Mouse (Mus musculus) neural tube, embryonic 15.5 days (tissue): ENCODE data around the gene Stx6. TPM values are rescaled to one million over a fixed set of nuclear protein-coding genes. Genes with fewer than 3 reads are reported as not detected.
"Not testable (repeated sequence)": the region's sequence is repeated elsewhere in the genome, so short reads cannot be mapped to it uniquely, and the experiment has no call there.

Experiments used
- ATAC-seq: fragments of 200-750 bp; cut with Nextera tagmentation; 2 replicates; pipeline ENCODE4 v1.8.0; 2017; ENCODE audit warnings: mild to moderate bottlenecking, moderate TSS enrichment, moderate library complexity; ENCODE audit not compliant: low FRiP score
- H3K27ac ChIP-seq: fragments of 300-500 bp; sonication (generic); replicated peaks from 2 replicates; pipeline ENCODE4 v1.5.1; 2015; ENCODE audit warnings: mild to moderate bottlenecking, inconsistent platforms
- H3K27me3 ChIP-seq: fragments of 300-500 bp; sonication (generic); replicated peaks from 2 replicates; pipeline ENCODE4 v1.6.1; 2015; ENCODE audit warnings: inconsistent platforms
- H3K36me3 ChIP-seq: fragments of 300-500 bp; sonication (generic); 2 replicates; pipeline ENCODE4 v1.6.1; 2015; ENCODE audit warnings: inconsistent platforms
- H3K4me1 ChIP-seq: fragments of 300-500 bp; sonication (generic); 2 replicates; pipeline ENCODE4 v1.6.1; 2015; ENCODE audit warnings: inconsistent platforms
- H3K4me2 ChIP-seq: fragments of 300-500 bp; sonication (generic); 2 replicates; pipeline ENCODE4 v1.6.1; 2015; ENCODE audit warnings: inconsistent platforms, mild to moderate bottlenecking, moderate library complexity
- H3K4me3 ChIP-seq: fragments of 300-500 bp; sonication (generic); replicated peaks from 2 replicates; pipeline ENCODE4 v1.5.1; 2015; ENCODE audit warnings: mild to moderate bottlenecking, inconsistent platforms
- H3K9ac ChIP-seq: fragments of 300-500 bp; sonication (generic); replicated peaks from 2 replicates; pipeline ENCODE4 v1.6.1; 2015; ENCODE audit warnings: mild to moderate bottlenecking, inconsistent platforms
- H3K9me3 ChIP-seq: fragments of 300-500 bp; sonication (generic); replicated peaks from 2 replicates; pipeline ENCODE4 v1.6.1; 2016; ENCODE audit warnings: inconsistent platforms
- WGBS: fragments of 180-500 bp; shearing (Covaris S2); methylation state at CpG from one replicate; pipeline ENCODE4 v1.1.7; 2015; ENCODE audit warnings: mixed read lengths; 5-methylcytosine and 5-hydroxymethylcytosine counted together
- polyA plus RNA-seq: library from polyadenylated mRNA; unstranded; fragments of >200 nt; fragmentation: Nextera tagmentation; extraction: Ambion mirVana; gene quantifications from 2 replicates; pipeline ENCODE4 v1.2.1, GENCODE M21; 2015

Stx6 gene
- polyA plus RNA-seq, 1 experiment from 2014 or later = 102 TPM

- Histone ChIP-seq H3K4me3 (no peak overlapping the region), H3K9ac (no peak overlapping the region), H3K4me2 (no peak overlapping the region), H3K27me3 (no peaks in the 10 kb centered on the region), H3K36me3 (peaks cover 23% of the 10 kb centered on the region), H3K27ac (no peak overlapping the region), H3K9me3 (no peaks in the 10 kb centered on the region), H3K4me1 (peaks cover 7% of the 10 kb centered on the region; the same call in 1 of the 2 replicates)
- 84% methylated on average over 3 of the region's 3 CpGs for whole genome bisulfite sequencing
- no peak for ATAC-seq
Observed at GRCm38 (mm10) chr1:155172895-155173643, 14.6 kb downstream of the Stx6 start.

- H3K9ac ChIP-seq, ATAC-seq, H3K4me1 ChIP-seq, H3K27ac ChIP-seq, H3K4me3 ChIP-seq, H3K4me2 ChIP-seq, H3K9me3 ChIP-seq, H3K27me3 ChIP-seq: not testable (repeated sequence)
- peaks cover 26% of the 10 kb centered on the region for H3K36me3 ChIP-seq
- WGBS = 86% methylated on average over 1 of the region's 1 CpGs
Observed at GRCm38 (mm10) chr1:155173644-155174016, 15.1 kb downstream of the Stx6 start.

- Histone ChIP-seq H3K4me1 (peaks cover 3% of the 10 kb centered on the region; the same call in 1 of the 2 replicates), H3K36me3 (peaks cover 32% of the 10 kb centered on the region), H3K4me3 (no peak overlapping the region), H3K27ac (no peak overlapping the region), H3K27me3 (no peaks in the 10 kb centered on the region), H3K4me2 (no peak overlapping the region), H3K9ac (no peak overlapping the region), H3K9me3 (no peaks in the 10 kb centered on the region)
- 82% methylated on average over 1 of the region's 1 CpGs for WGBS
- no peak for ATAC-seq
Observed at GRCm38 (mm10) chr1:155174424-155174823, 15.9 kb downstream of the Stx6 start.

GRCm38 (mm10) chr1:155178192-155178924, 19.8 kb downstream of the Stx6 start:
- ATAC-seq = no peak
- 80% methylated on average over 2 of the region's 2 CpGs for WGBS
- no peaks in the 10 kb centered on the region for H3K27me3 ChIP-seq

GRCm38 (mm10) chr1:155184191-155184590, 25.7 kb downstream of the Stx6 start:
- no peaks in the 10 kb centered on the region for H3K27me3 ChIP-seq
- H3K36me3 ChIP-seq = peaks cover 27% of the 10 kb centered on the region
- no peak overlapping the region for H3K4me3 ChIP-seq
- WGBS = 86% methylated on average over 3 of the region's 3 CpGs
- H3K27ac ChIP-seq = no peak overlapping the region
- H3K9me3 ChIP-seq = no peaks in the 10 kb centered on the region
- no peak overlapping the region for H3K4me2 ChIP-seq
- no peaks in the 10 kb centered on the region for H3K4me1 ChIP-seq
- no peak for ATAC-seq
- H3K9ac ChIP-seq = no peak overlapping the region

More at GRCm38 (mm10) chr1:155178192-155178924, 19.8 kb downstream of the Stx6 start:
- Histone ChIP-seq H3K36me3 (peaks cover 43% of the 10 kb centered on the region), H3K4me2 (no peak overlapping the region), H3K9ac (no peak overlapping the region), H3K4me3 (no peak overlapping the region), H3K9me3 (no peaks in the 10 kb centered on the region), H3K27ac (no peak overlapping the region), H3K4me1 (no peaks in the 10 kb centered on the region)

GRCm38 (mm10) chr1:155188656-155189055, 30.1 kb downstream of the Stx6 start:
- Histone ChIP-seq H3K27me3 (no peaks in the 10 kb centered on the region), H3K36me3 (peaks cover 34% of the 10 kb centered on the region), H3K4me2 (no peak overlapping the region), H3K27ac (no peak overlapping the region), H3K9ac (no peak overlapping the region), H3K4me3 (no peak overlapping the region), H3K9me3 (no peaks in the 10 kb centered on the region), H3K4me1 (peaks cover 18% of the 10 kb centered on the region; the same call in 1 of the 2 replicates)
- 97% methylated on average over 4 of the region's 4 CpGs for WGBS
- no peak for ATAC-seq

GRCm38 (mm10) chr1:155191219-155191618, 32.7 kb downstream of the Stx6 start:
- Histone ChIP-seq H3K27ac (0 out of 2 replicates have a peak overlapping the region, but pooled peaks have one; percentile 6), H3K36me3 (peaks cover 41% of the 10 kb centered on the region), H3K27me3 (no peaks in the 10 kb centered on the region), H3K9ac (no peak overlapping the region), H3K4me3 (no peak overlapping the region), H3K4me2 (no peak overlapping the region), H3K4me1 (peaks cover 25% of the 10 kb centered on the region; the same call in 1 of the 2 replicates), H3K9me3 (no peaks in the 10 kb centered on the region)
- no peak for ATAC-seq
- WGBS = 76% methylated on average over 8 of the region's 8 CpGs

GRCm38 (mm10) chr1:155191671-155192070, 33.2 kb downstream of the Stx6 start:
- H3K4me1 ChIP-seq = peaks cover 25% of the 10 kb centered on the region; the same call in 1 of the 2 replicates
- H3K4me2 ChIP-seq = no peak overlapping the region
- H3K9ac ChIP-seq = no peak overlapping the region
- WGBS = 57% methylated on average over 2 of the region's 2 CpGs
- no peaks in the 10 kb centered on the region for H3K27me3 ChIP-seq
- H3K36me3 ChIP-seq = peaks cover 41% of the 10 kb centered on the region
- H3K9me3 ChIP-seq = no peaks in the 10 kb centered on the region
- ATAC-seq = no peak
- H3K4me3 ChIP-seq = no peak overlapping the region
- 0 out of 2 replicates have a peak overlapping the region, but pooled peaks have one; percentile 6 for H3K27ac ChIP-seq

- Histone ChIP-seq H3K4me1 (peaks cover 25% of the 10 kb centered on the region; the same call in 1 of the 2 replicates), H3K4me3 (no peak overlapping the region), H3K4me2 (no peak overlapping the region), H3K27ac (peak overlapping the region; percentile 46), H3K9me3 (no peaks in the 10 kb centered on the region), H3K36me3 (peaks cover 44% of the 10 kb centered on the region), H3K9ac (no peak overlapping the region), H3K27me3 (no peaks in the 10 kb centered on the region)
- WGBS = 53% methylated on average over 15 of the region's 15 CpGs
- ATAC-seq = 0 out of 2 replicates have a peak, but pooled peaks have one; percentile 21
Observed at GRCm38 (mm10) chr1:155192805-155193368, 34.4 kb downstream of the Stx6 start.

- Histone ChIP-seq H3K4me1 (peaks cover 26% of the 10 kb centered on the region; the same call in 1 of the 2 replicates), H3K4me3 (no peak overlapping the region), H3K4me2 (no peak overlapping the region), H3K9ac (no peak overlapping the region), H3K27me3 (no peaks in the 10 kb centered on the region), H3K9me3 (no peaks in the 10 kb centered on the region), H3K36me3 (peaks cover 31% of the 10 kb centered on the region), H3K27ac (no peak overlapping the region)
- WGBS = 79% methylated on average over 4 of the region's 4 CpGs
- no peak for ATAC-seq
Observed at GRCm38 (mm10) chr1:155196691-155197090, 38.2 kb downstream of the Stx6 start.

- no peak for ATAC-seq
- Histone ChIP-seq H3K4me2 (no peak overlapping the region), H3K9me3 (no peaks in the 10 kb centered on the region), H3K27me3 (no peaks in the 10 kb centered on the region), H3K4me3 (no peak overlapping the region), H3K36me3 (peaks cover 28% of the 10 kb centered on the region), H3K27ac (no peak overlapping the region), H3K4me1 (peaks cover 35% of the 10 kb centered on the region), H3K9ac (no peak overlapping the region)
- WGBS = 73% methylated on average over 6 of the region's 6 CpGs
Observed at GRCm38 (mm10) chr1:155199522-155199921, 41.0 kb downstream of the Stx6 start.
